Mouse (Mus musculus) liver, embryonic 15.5 days (tissue): ENCODE data around the gene Ccdc91. TPM values are rescaled to one million over a fixed set of nuclear protein-coding genes. Genes with fewer than 3 reads are reported as not detected.

Experiments
- ATAC-seq: fragments of 200-750 bp; cut with Nextera tagmentation; 2 replicates; pipeline ENCODE4 v1.8.0; 2017; ENCODE audit warnings: moderate number of reproducible peaks, mild to moderate bottlenecking, moderate library complexity; ENCODE audit not compliant: insufficient read depth
- H3K27ac ChIP-seq: fragments of 300-500 bp; sonication (generic); replicated peaks from 2 replicates; pipeline ENCODE4 v1.5.1; 2015; ENCODE audit warnings: mild to moderate bottlenecking, inconsistent platforms
- H3K27me3 ChIP-seq: fragments of 300-500 bp; sonication (generic); 2 replicates; pipeline ENCODE4 v1.6.1; 2015; ENCODE audit warnings: mild to moderate bottlenecking, inconsistent platforms
- H3K36me3 ChIP-seq: fragments of 300-500 bp; sonication (generic); replicated peaks from 2 replicates; pipeline ENCODE4 v1.6.1; 2015; ENCODE audit warnings: moderate library complexity, mild to moderate bottlenecking, inconsistent platforms
- H3K4me1 ChIP-seq: fragments of 300-500 bp; sonication (generic); replicated peaks from 2 replicates; pipeline ENCODE4 v1.6.1; 2015; ENCODE audit warnings: inconsistent platforms
- H3K4me2 ChIP-seq: fragments of 300-500 bp; sonication (generic); 2 replicates; pipeline ENCODE4 v1.6.1; 2015; ENCODE audit warnings: moderate library complexity, mild to moderate bottlenecking, inconsistent platforms
- H3K4me3 ChIP-seq: fragments of 300-500 bp; sonication (generic); replicated peaks from 2 replicates; pipeline ENCODE4 v1.5.1; 2015; ENCODE audit warnings: mild to moderate bottlenecking, inconsistent platforms
- H3K9ac ChIP-seq: fragments of 300-500 bp; sonication (generic); 2 replicates; pipeline ENCODE4 v1.6.1; 2015; ENCODE audit warnings: moderate library complexity, mild to moderate bottlenecking, inconsistent platforms
- H3K9me3 ChIP-seq: fragments of 300-500 bp; sonication (generic); replicated peaks from 2 replicates; pipeline ENCODE4 v1.6.1; 2016; ENCODE audit warnings: inconsistent platforms
- WGBS: fragments of 180-500 bp; shearing (Covaris S2); methylation state at CpG from one replicate; pipeline ENCODE4 v1.1.7; 2015; ENCODE audit warnings: mixed read lengths; ENCODE audit not compliant: insufficient replicate concordance; 5-methylcytosine and 5-hydroxymethylcytosine counted together
- polyA plus RNA-seq: library from polyadenylated mRNA; unstranded; fragments of >200 nt; fragmentation: Nextera tagmentation; extraction: Ambion mirVana; gene quantifications from 2 replicates; pipeline ENCODE4 v1.2.1, GENCODE M21; 2015

The Ccdc91 gene
- polyA plus RNA-seq, 1 experiment from 2014 or later: 5.5 TPM

DNA sequence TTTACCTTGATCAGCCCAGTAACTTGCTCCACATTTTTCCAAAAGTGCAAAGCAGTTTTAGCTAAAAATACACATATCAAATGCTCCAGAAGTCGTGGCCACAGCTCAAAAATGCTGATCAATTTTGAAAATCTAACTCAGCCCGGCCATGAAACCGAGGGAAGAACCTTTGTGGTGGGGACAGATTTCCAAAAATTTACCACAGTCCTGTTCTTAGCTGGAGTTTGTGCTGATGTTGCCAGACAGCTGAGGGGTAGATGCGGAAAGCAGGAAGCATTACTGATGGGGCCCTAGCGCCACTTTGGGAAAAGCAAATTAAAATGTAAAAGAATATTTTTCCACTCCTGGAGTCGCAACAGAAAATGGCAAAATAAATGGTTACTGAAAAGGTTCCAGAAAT, 31.6 kb downstream of the Ccdc91 start:
- Histone ChIP-seq H3K36me3 (no peaks in the 10 kb centered on the region), H3K4me3 (no peak overlapping the region)
- 59% methylated on average over 6 of the region's 6 CpGs for WGBS

DNA sequence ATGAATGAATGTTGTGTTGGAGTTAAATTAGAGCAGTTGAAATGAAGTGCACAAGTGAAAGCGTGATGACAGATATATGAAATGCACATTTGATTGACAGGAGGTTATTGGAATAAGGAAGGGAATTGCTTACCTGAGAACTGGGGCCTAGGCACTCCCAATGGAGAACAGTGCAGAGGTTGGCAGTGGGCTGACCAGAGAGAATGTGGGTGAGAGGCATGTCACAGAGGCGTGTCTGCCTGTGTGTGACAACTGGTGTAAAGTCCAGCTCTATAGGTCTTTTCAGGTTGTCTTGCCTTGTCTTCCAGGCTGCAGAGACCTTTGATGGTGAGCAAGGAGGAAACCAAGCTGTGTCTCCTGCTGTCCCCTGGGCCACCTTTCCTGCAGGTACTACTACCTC, 34.9 kb downstream of the Ccdc91 start:
- Histone ChIP-seq H3K4me2 (no peak overlapping the region), H3K9ac (no peak overlapping the region), H3K27me3 (no peaks in the 10 kb centered on the region), H3K36me3 (no peaks in the 10 kb centered on the region), H3K4me3 (no peak overlapping the region), H3K9me3 (no peaks in the 10 kb centered on the region), H3K4me1 (no peaks in the 10 kb centered on the region), H3K27ac (no peak overlapping the region)
- no peak for ATAC-seq
- 73% methylated on average over 2 of the region's 2 CpGs for WGBS

More for the DNA sequence above, 31.6 kb downstream of the Ccdc91 start:
- Histone ChIP-seq H3K9ac (no peak overlapping the region), H3K27me3 (no peaks in the 10 kb centered on the region), H3K4me1 (no peaks in the 10 kb centered on the region), H3K27ac (no peak overlapping the region), H3K9me3 (no peaks in the 10 kb centered on the region), H3K4me2 (no peak overlapping the region)
- ATAC-seq: no peak

DNA sequence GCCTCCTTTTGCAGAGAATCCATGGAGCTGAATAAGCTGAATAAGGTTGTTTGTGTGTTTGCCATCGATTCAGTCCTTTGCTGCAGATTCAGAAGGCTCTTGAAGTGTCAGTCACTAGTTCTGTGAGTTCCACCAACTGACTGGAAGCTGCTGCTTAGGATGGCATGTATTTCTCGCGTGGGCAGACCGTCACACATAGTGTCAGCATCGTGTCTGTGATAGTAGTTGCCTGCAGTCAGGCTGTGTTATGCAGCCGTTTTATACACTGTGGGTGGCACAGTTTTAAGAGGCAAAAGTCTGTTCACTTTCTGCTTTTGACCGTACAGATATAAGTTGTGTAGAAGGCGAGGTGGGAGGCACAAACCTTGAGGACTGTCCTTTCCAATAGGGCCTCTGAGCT, 42.3 kb downstream of the Ccdc91 start:
- Histone ChIP-seq H3K4me3 (no peak overlapping the region), H3K9ac (no peak overlapping the region), H3K27me3 (no peaks in the 10 kb centered on the region), H3K4me1 (no peaks in the 10 kb centered on the region), H3K4me2 (no peak overlapping the region), H3K9me3 (no peaks in the 10 kb centered on the region), H3K27ac (no peak overlapping the region), H3K36me3 (no peaks in the 10 kb centered on the region)
- 61% methylated on average over 8 of the region's 8 CpGs for WGBS
- ATAC-seq: no peak

DNA sequence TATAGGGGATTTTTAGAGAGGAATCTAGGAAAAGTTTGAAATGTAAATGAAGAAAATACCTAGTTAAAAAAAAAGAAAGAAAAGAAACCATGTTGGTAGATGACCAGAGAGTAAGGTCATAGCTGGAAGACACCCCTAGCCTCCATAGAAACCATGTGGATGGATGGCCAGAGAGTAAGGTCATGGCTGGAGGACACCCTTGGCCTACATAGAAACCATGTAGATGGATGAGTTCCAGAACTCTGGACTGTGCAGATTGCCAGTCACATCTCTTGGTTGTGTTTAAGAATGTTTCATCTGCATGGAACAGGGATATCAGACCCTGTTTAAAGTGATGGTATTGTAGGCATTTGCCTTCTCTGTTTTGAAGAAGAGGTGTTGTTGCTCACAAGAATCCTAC, 49.6 kb downstream of the Ccdc91 start:
- no peak for ATAC-seq
- Histone ChIP-seq H3K4me3 (no peak overlapping the region), H3K27me3 (no peaks in the 10 kb centered on the region), H3K9ac (no peak overlapping the region), H3K4me2 (no peak overlapping the region), H3K27ac (no peak overlapping the region), H3K9me3 (no peaks in the 10 kb centered on the region), H3K4me1 (no peaks in the 10 kb centered on the region), H3K36me3 (no peaks in the 10 kb centered on the region)

DNA sequence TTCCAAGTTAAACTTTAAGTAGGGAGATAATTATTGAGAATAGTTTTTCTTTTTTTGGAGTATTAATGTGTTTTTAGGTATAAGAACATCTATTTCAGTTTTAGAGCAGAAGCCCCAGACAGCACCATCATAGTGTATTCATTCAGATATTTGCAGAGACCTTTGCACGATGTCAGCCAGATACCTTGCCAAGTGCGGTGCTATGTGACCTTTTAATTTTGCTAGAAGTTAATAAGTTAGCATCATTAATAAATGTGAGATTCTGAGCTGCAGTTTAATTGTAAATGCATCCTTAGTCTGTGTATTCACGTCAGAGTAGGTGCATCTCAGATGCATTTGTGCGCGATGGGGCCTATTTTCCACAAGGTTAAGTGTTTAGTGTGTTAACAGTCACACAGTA, 59.3 kb downstream of the Ccdc91 start:
- Histone ChIP-seq H3K4me1 (no peaks in the 10 kb centered on the region), H3K27me3 (no peaks in the 10 kb centered on the region), H3K4me2 (no peak overlapping the region), H3K9ac (no peak overlapping the region), H3K4me3 (no peak overlapping the region), H3K27ac (no peak overlapping the region), H3K9me3 (no peaks in the 10 kb centered on the region), H3K36me3 (no peaks in the 10 kb centered on the region)
- no peak for ATAC-seq
- WGBS: 77% methylated on average over 5 of the region's 5 CpGs

DNA sequence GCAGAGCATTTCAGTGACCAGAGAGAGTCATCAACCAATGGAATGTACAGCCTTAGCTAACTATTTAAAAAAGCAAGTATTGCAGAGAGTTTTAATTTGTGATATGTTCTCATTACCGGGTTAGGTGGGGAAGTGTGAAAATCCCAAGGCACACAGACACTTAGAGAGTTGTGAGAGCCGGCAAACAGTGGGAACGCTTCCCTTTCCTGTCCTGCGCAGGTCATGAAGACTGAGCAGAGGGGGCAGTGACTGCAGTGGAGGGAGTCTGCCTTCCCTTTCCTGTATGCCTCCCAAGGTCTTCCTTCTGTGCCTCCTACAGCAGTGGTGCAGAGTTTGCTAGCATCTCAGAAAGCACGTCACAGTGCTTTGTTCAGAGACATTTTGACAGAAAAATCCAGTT, 62.6 kb downstream of the Ccdc91 start:
- Histone ChIP-seq H3K36me3 (no peaks in the 10 kb centered on the region), H3K4me2 (no peak overlapping the region), H3K27me3 (no peaks in the 10 kb centered on the region), H3K27ac (no peak overlapping the region), H3K4me3 (no peak overlapping the region), H3K4me1 (no peaks in the 10 kb centered on the region), H3K9me3 (no peaks in the 10 kb centered on the region), H3K9ac (no peak overlapping the region)
- WGBS: 80% methylated on average over 5 of the region's 5 CpGs
- ATAC-seq: no peak

DNA sequence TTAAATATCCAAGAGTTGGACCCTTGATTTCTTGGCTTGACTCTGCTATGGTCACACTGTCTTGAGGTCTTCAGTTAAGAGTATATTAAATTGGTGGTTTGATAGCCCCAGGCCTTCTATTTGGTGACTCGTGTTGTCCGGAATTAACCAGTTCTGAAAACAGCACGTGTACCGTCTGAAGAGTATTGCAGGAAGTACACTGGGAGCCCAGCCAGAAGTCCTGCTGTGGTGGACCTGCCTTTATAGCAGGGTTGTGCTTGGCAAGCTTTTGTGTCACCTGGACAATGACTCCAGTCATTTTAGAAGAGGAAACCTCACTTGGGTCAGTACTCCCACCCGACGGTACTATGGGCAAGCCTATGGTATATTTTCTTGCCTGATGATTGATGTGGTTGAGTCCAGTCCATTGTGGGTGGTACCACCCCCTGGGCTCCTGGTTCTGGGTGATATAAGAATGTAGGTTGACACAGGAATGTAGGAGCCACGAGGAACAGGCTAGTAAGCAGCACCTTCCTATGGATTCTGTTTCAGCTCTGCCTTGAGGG, 63.5 kb downstream of the Ccdc91 start:
- 77% methylated on average over 7 of the region's 7 CpGs for WGBS
- Histone ChIP-seq H3K4me1 (no peaks in the 10 kb centered on the region), H3K36me3 (no peaks in the 10 kb centered on the region), H3K9ac (no peak overlapping the region), H3K27me3 (no peaks in the 10 kb centered on the region), H3K9me3 (no peaks in the 10 kb centered on the region), H3K4me2 (no peak overlapping the region), H3K4me3 (no peak overlapping the region), H3K27ac (no peak overlapping the region)
- ATAC-seq: no peak

DNA sequence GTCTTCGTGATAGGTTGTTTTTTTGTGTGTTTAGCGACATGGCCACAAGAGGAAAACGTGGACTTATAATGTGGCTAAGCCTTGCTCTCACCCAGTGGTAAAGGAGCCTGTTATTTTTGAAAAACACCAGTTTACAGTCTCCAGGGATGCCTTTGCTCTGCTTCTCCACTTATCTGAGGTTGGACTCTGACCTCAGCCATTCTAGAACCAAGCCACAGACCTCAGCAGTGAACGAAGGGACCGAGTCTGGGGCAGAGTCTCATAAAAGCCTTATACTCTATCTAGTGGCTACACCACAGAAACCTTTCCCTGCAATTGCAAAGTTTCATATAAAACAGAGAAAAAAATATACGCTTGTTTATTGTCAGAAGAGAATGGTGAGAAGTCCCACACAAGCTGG, 65.3 kb downstream of the Ccdc91 start:
- no peak for ATAC-seq
- H3K36me3 ChIP-seq: no peaks in the 10 kb centered on the region
- H3K4me3 ChIP-seq: no peak overlapping the region
- no peaks in the 10 kb centered on the region for H3K27me3 ChIP-seq
- WGBS: 71% methylated on average over 6 of the region's 6 CpGs
- H3K9me3 ChIP-seq: no peaks in the 10 kb centered on the region
- no peak overlapping the region for H3K27ac ChIP-seq
- no peak overlapping the region for H3K4me2 ChIP-seq
- no peak overlapping the region for H3K9ac ChIP-seq
- H3K4me1 ChIP-seq: no peaks in the 10 kb centered on the region

DNA sequence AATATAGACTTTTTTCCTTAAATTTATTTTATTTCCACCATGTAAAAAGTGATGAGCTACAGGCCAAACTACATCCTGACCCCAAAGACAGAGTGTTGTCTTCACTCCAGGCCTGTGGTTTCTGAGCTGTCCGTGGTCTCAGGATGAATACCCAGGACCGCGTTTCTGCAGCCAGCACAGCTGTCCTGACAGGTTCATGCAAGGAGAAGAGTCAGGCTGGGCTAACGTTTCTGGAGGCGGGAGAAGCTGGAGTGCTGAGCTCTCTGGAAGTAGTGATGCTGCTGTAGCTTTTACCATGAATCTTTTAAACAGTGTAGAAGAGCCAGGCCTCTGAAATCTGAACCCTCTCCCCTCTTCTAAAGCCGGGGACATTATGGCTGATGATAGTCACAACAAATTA, 80.0 kb downstream of the Ccdc91 start:
- 52% methylated on average over 6 of the region's 6 CpGs for WGBS
- Histone ChIP-seq H3K4me3 (no peak overlapping the region), H3K27ac (no peak overlapping the region), H3K4me2 (no peak overlapping the region), H3K36me3 (no peaks in the 10 kb centered on the region), H3K27me3 (no peaks in the 10 kb centered on the region), H3K9me3 (no peaks in the 10 kb centered on the region), H3K9ac (no peak overlapping the region), H3K4me1 (no peaks in the 10 kb centered on the region)
- ATAC-seq: no peak

DNA sequence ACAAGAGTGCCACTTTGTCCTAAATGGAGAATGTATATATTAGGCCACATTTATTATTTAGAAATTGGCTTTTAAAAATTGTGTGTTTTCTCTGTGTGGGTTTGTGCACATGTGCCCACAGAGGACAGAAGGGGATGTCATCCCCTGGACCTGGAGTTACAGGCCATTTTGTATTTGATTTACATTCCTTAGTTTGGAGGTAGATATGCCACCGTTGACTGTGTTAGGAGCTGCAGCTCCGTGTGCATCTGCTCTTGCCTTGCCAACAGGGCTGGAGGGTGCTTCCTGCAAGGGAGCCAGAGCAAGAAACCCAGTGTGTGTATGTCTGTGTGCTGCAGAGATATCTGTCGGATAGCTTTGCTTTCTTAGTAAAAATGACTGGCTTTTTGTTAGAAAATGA, 83.7 kb downstream of the Ccdc91 start:
- H3K9me3 ChIP-seq: no peaks in the 10 kb centered on the region
- no peaks in the 10 kb centered on the region for H3K36me3 ChIP-seq
- no peak overlapping the region for H3K4me2 ChIP-seq
- 51% methylated on average over 3 of the region's 3 CpGs for WGBS
- no peaks in the 10 kb centered on the region for H3K4me1 ChIP-seq
- no peak overlapping the region for H3K9ac ChIP-seq
- no peak for ATAC-seq
- no peaks in the 10 kb centered on the region for H3K27me3 ChIP-seq
- no peak overlapping the region for H3K27ac ChIP-seq
- no peak overlapping the region for H3K4me3 ChIP-seq

DNA sequence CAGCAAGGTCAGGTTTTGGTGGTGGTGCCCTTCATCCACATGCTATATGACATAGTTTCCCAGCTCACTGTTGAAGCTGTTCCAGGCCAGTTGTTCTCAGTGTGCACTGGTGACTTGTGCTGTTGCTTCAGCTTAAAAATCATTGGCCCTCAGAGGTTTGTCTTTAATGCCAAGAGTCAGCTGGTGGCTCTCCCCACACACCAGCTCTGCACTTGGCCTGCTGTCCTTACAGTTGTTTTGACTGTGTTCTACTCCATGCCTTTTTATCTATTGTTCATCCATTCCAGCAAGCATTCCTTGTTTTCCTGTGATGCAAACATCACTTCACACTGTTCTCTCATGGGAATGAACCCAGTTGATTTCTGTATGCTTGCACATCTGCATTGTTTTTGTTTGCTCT, 84.8 kb downstream of the Ccdc91 start:
- H3K4me3 ChIP-seq: no peak overlapping the region
- H3K9me3 ChIP-seq: no peaks in the 10 kb centered on the region
- no peak overlapping the region for H3K9ac ChIP-seq
- H3K27me3 ChIP-seq: no peaks in the 10 kb centered on the region
- H3K36me3 ChIP-seq: no peaks in the 10 kb centered on the region
- H3K4me1 ChIP-seq: no peaks in the 10 kb centered on the region
- no peak for ATAC-seq
- H3K4me2 ChIP-seq: no peak overlapping the region
- no peak overlapping the region for H3K27ac ChIP-seq

DNA sequence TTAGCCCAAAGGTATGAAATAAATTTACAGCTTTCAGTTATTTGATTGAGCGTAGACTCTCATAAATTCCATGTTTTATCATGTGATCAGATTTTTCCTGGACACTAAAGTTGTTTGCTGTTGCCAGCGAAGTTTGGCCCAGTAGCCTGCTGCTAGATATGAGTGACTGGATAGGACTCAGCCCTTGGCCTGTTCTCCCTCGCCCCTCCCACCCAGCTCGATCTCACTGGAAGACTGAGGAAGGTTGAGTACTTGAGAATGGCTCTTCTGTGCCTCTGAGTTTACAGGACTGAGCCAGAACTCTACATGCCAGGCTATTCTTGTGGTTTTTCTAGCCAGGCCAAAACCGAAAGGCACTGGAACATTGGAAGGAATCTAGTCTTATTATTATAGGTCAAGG, 93.6 kb downstream of the Ccdc91 start:
- no peak overlapping the region for H3K4me3 ChIP-seq
- H3K36me3 ChIP-seq: no peaks in the 10 kb centered on the region
- no peaks in the 10 kb centered on the region for H3K27me3 ChIP-seq
- WGBS: 66% methylated on average over 5 of the region's 5 CpGs
- H3K9ac ChIP-seq: no peak overlapping the region
- H3K4me2 ChIP-seq: no peak overlapping the region
- H3K27ac ChIP-seq: no peak overlapping the region
- no peaks in the 10 kb centered on the region for H3K4me1 ChIP-seq
- H3K9me3 ChIP-seq: no peaks in the 10 kb centered on the region
- no peak for ATAC-seq
